Mouse (Mus musculus) embryo, embryonic 11.5 days (tissue): ENCODE measurements around the gene Tcf20.

Experiments used
- DNase-seq: peaks from one replicate; pipeline ENCODE4 v3.0.0-alpha.2; 2012; ENCODE audit warnings: low read depth, low spot score

The Tcf20 gene

GRCm38 (mm10) chr15:82992911-82993310, 5.2 kb upstream of the Tcf20 start:
- DNase-seq: no peak

GRCm38 (mm10) chr15:82992079-82992783, 4.6 kb upstream of the Tcf20 start:
- no peak for DNase-seq

GRCm38 (mm10) chr15:82989190-82989704, 1.6 kb upstream of the Tcf20 start:
- no peak for DNase-seq

- no peak for DNase-seq
Measured at GRCm38 (mm10) chr15:82987014-82987731, 499 bp downstream of the Tcf20 start.

GRCm38 (mm10) chr15:82984574-82984973, 3.1 kb downstream of the Tcf20 start:
- no peak for DNase-seq

GRCm38 (mm10) chr15:82984097-82984496, 3.6 kb downstream of the Tcf20 start:
- no peak for DNase-seq

- peak; percentile 52 for DNase-seq
Measured at GRCm38 (mm10) chr15:82983416-82984026, 4.2 kb downstream of the Tcf20 start.

GRCm38 (mm10) chr15:82982724-82983415, 4.8 kb downstream of the Tcf20 start:
- DNase-seq: peak; percentile 57

- no peak for DNase-seq
Measured at GRCm38 (mm10) chr15:82981676-82982520, 5.8 kb downstream of the Tcf20 start.

GRCm38 (mm10) chr15:82979531-82979930, 8.1 kb downstream of the Tcf20 start:
- DNase-seq: no peak

- no peak for DNase-seq
Measured at GRCm38 (mm10) chr15:82974471-82974870, 13.2 kb downstream of the Tcf20 start.

- no peak for DNase-seq
Measured at GRCm38 (mm10) chr15:82969206-82969721, 18.4 kb downstream of the Tcf20 start.

GRCm38 (mm10) chr15:82968449-82968848, 19.2 kb downstream of the Tcf20 start:
- DNase-seq: no peak

GRCm38 (mm10) chr15:82967947-82968346, 19.7 kb downstream of the Tcf20 start:
- no peak for DNase-seq

GRCm38 (mm10) chr15:82964266-82964825, 23.3 kb downstream of the Tcf20 start:
- DNase-seq: no peak

- DNase-seq: no peak
Measured at GRCm38 (mm10) chr15:82963556-82964156, 24.0 kb downstream of the Tcf20 start.

GRCm38 (mm10) chr15:82963090-82963489, 24.6 kb downstream of the Tcf20 start:
- DNase-seq: no peak

GRCm38 (mm10) chr15:82962536-82962935, 25.1 kb downstream of the Tcf20 start:
- DNase-seq: no peak

- no peak for DNase-seq
Measured at GRCm38 (mm10) chr15:82960786-82961561, 26.7 kb downstream of the Tcf20 start.
